Mouse (Mus musculus) frontal cortex, adult 2 months (tissue): ENCODE data around the gene Caln1. TPM values are rescaled to one million over a fixed set of nuclear protein-coding genes. Genes with fewer than 3 reads are reported as not detected.

Source experiments
- DNase-seq, 2 experiments: peaks; one replicate each; pipeline ENCODE4 v3.0.0; 2022; ENCODE audit warnings: low spot score in 1 of 2; ENCODE audit errors: extremely low spot score in 1 of 2
- polyA plus RNA-seq: library from polyadenylated mRNA; depleted of rRNA; stranded (reverse); fragments of >200 nt; gene quantifications from 2 replicates; pipeline ENCODE4 v1.2.3, GENCODE M21; 2012

The Caln1 gene
- polyA plus RNA-seq, 1 experiment, result 35.6 TPM

GRCm38 (mm10) chr5:130792755-130793452 is 423.6 kb downstream of the Caln1 start:
- DNase-seq, result peak; percentile 28 to 67

GRCm38 (mm10) chr5:130797713-130798112 is 428.5 kb downstream of the Caln1 start:
- DNase-seq, result peak; percentile 58 to 71

- DNase-seq, result no peak
These were observed 441.1 kb downstream of the Caln1 start for GRCm38 (mm10) chr5:130810314-130810713.

GRCm38 (mm10) chr5:130810846-130811245 is 441.6 kb downstream of the Caln1 start:
- DNase-seq, result no peak

GRCm38 (mm10) chr5:130811266-130811665 is 442.0 kb downstream of the Caln1 start:
- peak in 1 of 2 experiments; percentile 78 for DNase-seq

GRCm38 (mm10) chr5:130811966-130812365 is 442.7 kb downstream of the Caln1 start:
- no peak for DNase-seq

GRCm38 (mm10) chr5:130812556-130812955 is 443.3 kb downstream of the Caln1 start:
- no peak for DNase-seq

GRCm38 (mm10) chr5:130813089-130813488 is 443.8 kb downstream of the Caln1 start:
- no peak for DNase-seq

GRCm38 (mm10) chr5:130815352-130815751 is 446.1 kb downstream of the Caln1 start:
- no peak for DNase-seq

- DNase-seq, result peak in 1 of 2 experiments; percentile 46
These were observed 450.9 kb downstream of the Caln1 start for GRCm38 (mm10) chr5:130820021-130820648.

GRCm38 (mm10) chr5:130820661-130821060 is 451.4 kb downstream of the Caln1 start:
- peak in 1 of 2 experiments; percentile 38 for DNase-seq

GRCm38 (mm10) chr5:130825797-130826196 is 456.5 kb downstream of the Caln1 start:
- no peak for DNase-seq

- no peak for DNase-seq
These were observed 479.3 kb downstream of the Caln1 start for GRCm38 (mm10) chr5:130848562-130848961.

GRCm38 (mm10) chr5:130849610-130850009 is 480.4 kb downstream of the Caln1 start:
- DNase-seq, result no peak

- no peak for DNase-seq
These were observed 482.9 kb downstream of the Caln1 start for GRCm38 (mm10) chr5:130852182-130852581.

GRCm38 (mm10) chr5:130853371-130853770 is 484.1 kb downstream of the Caln1 start:
- DNase-seq, result peak; percentile 38 to 96

- DNase-seq, result peak; percentile 59 to 82
These were observed 485.2 kb downstream of the Caln1 start for GRCm38 (mm10) chr5:130854430-130854829.

- DNase-seq, result peak in 1 of 2 experiments; percentile 82
These were observed 488.9 kb downstream of the Caln1 start for GRCm38 (mm10) chr5:130858148-130858547.

- DNase-seq, result no peak
These were observed 489.5 kb downstream of the Caln1 start for GRCm38 (mm10) chr5:130858706-130859105.

- no peak for DNase-seq
These were observed 490.5 kb downstream of the Caln1 start for GRCm38 (mm10) chr5:130859736-130860135.

GRCm38 (mm10) chr5:130862302-130862701 is 493.0 kb downstream of the Caln1 start:
- peak; percentile 27 to 84 for DNase-seq

- no peak for DNase-seq
These were observed 500.6 kb downstream of the Caln1 start for GRCm38 (mm10) chr5:130869869-130870268.
